Mouse (Mus musculus) intestine, embryonic 14.5 days (tissue): ENCODE results near the gene Rnf208. TPM values are rescaled to one million over a fixed set of nuclear protein-coding genes. Genes with fewer than 3 reads are reported as not detected.

ENCODE experiments used
- ATAC-seq: fragments of 200-750 bp; cut with Nextera tagmentation; replicated peaks from 2 replicates; pipeline ENCODE4 v1.8.0; 2017; ENCODE audit warnings: low read depth, moderate number of reproducible peaks, moderate TSS enrichment, moderate library complexity; ENCODE audit not compliant: low FRiP score, low TSS enrichment
- DNase-seq: peaks from one replicate; pipeline ENCODE4 v3.0.0-alpha.2; 2018; ENCODE audit warnings: low spot score
- H3K27ac ChIP-seq: fragments of 300-500 bp; sonication (generic); 2 replicates; pipeline ENCODE4 v1.5.1; 2014; ENCODE audit warnings: low read depth, mild to moderate bottlenecking, control low read depth
- H3K27me3 ChIP-seq: fragments of 300-500 bp; sonication (generic); replicated peaks from 2 replicates; pipeline ENCODE4 v1.6.1; 2014; ENCODE audit warnings: low read length, control low read depth; ENCODE audit not compliant: control insufficient read depth, insufficient read depth
- H3K36me3 ChIP-seq: fragments of 300-500 bp; sonication (generic); 2 replicates; pipeline ENCODE4 v1.6.1; 2014; ENCODE audit warnings: low read length, control low read depth; ENCODE audit not compliant: control insufficient read depth, insufficient read depth
- H3K4me1 ChIP-seq: fragments of 300-500 bp; sonication (generic); replicated peaks from 2 replicates; pipeline ENCODE4 v1.6.1; 2014; ENCODE audit warnings: low read length, control low read depth, mixed read lengths; ENCODE audit not compliant: control insufficient read depth, insufficient read depth
- H3K4me2 ChIP-seq: fragments of 300-500 bp; sonication (generic); 2 replicates; pipeline ENCODE4 v1.6.1; 2014; ENCODE audit warnings: low read length
- H3K4me3 ChIP-seq: fragments of 300-500 bp; sonication (generic); 2 replicates; pipeline ENCODE4 v1.5.1; 2014; ENCODE audit warnings: low read depth, low read length, control low read depth, mixed read lengths
- H3K9ac ChIP-seq: fragments of 300-500 bp; sonication (generic); 2 replicates; pipeline ENCODE4 v1.6.1; 2014; ENCODE audit warnings: mild to moderate bottlenecking, low read length
- H3K9me3 ChIP-seq: fragments of 300-500 bp; sonication (generic); 2 replicates; pipeline ENCODE4 v1.6.1; 2016; ENCODE audit warnings: low read length, control low read depth; ENCODE audit not compliant: control insufficient read depth
- WGBS: fragments of 180-500 bp; shearing (Covaris S2); extraction: QIAGEN DNeasy Blood & Tissue Kit; methylation state at CpG from one replicate; pipeline ENCODE4 v1.1.7; 2014; 5-methylcytosine and 5-hydroxymethylcytosine counted together
- polyA plus RNA-seq: library from polyadenylated mRNA; unstranded; fragments of >200 nt; fragmentation: Nextera tagmentation; extraction: Ambion mirVana; gene quantifications from 2 replicates; pipeline ENCODE4 v1.2.1, GENCODE M21; 2014

Rnf208 gene
- polyA plus RNA-seq, 1 experiment from 2014 or later = 18.7 TPM

GRCm38 (mm10) chr2:25234551-25235220 lies 7.4 kb upstream of the Rnf208 start:
- Histone ChIP-seq H3K9me3 (no peaks in the 10 kb centered on the region), H3K27me3 (no peaks in the 10 kb centered on the region), H3K9ac (no peak overlapping the region), H3K4me1 (no peaks in the 10 kb centered on the region), H3K4me3 (no peak overlapping the region), H3K27ac (no peak overlapping the region), H3K36me3 (no peaks in the 10 kb centered on the region), H3K4me2 (no peak overlapping the region)
- DNase-seq (no peak), ATAC-seq (no peak)
- WGBS = 57% methylated on average over 5 of the region's 5 CpGs

DNA sequence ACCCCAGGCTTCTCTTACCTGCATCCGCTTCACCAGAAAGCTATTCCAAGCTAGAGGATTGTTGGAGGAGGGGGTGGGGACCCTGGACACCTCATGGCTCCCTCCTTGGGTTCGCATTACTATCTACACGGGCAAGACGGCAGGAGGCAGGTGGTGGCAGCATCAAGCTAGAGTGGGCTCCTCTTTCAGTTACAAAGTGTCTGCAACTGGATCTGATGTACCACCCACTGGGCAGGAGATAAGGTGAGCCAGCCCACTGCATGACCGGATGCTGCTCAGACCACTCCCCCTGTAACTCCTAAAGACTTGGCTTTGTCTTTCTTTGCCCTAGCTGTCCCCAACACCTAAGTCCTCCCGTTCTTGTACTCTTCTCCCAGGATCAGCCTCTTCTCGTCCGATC lies 5.4 kb upstream of the Rnf208 start, which contains the start of gene Rnf224:
Gene Rnf224, minus strand, starts transcription at position 174 of the 400 bp plus-strand sequence.
- no peak for ATAC-seq
- H3K9ac ChIP-seq = no peak within 1 kb of the TSS
- H3K4me3 ChIP-seq = no peak within 1 kb of the TSS
- no peaks in the 10 kb centered on the region for H3K36me3 ChIP-seq
- WGBS = 31% methylated on average over 8 of the region's 8 CpGs
- peaks cover 7% of the 10 kb centered on the region for H3K27me3 ChIP-seq
- peaks cover 6% of the 10 kb centered on the region; the same call in 1 of the 2 replicates for H3K4me1 ChIP-seq
- no peaks in the 10 kb centered on the region for H3K9me3 ChIP-seq
- no peak within 1 kb of the TSS for H3K4me2 ChIP-seq
- no peak within 1 kb of the TSS for H3K27ac ChIP-seq
- DNase-seq = no peak

GRCm38 (mm10) chr2:25237522-25237921 lies 4.5 kb upstream of the Rnf208 start:
- Histone ChIP-seq H3K4me3 (no peak overlapping the region), H3K27ac (no peak overlapping the region), H3K27me3 (peaks cover 16% of the 10 kb centered on the region), H3K4me2 (no peak overlapping the region), H3K36me3 (no peaks in the 10 kb centered on the region), H3K9ac (no peak overlapping the region), H3K4me1 (peaks cover 6% of the 10 kb centered on the region; the same call in 1 of the 2 replicates), H3K9me3 (no peaks in the 10 kb centered on the region)
- ATAC-seq (no peak), DNase-seq (no peak)
- WGBS = 56% methylated on average over 4 of the region's 4 CpGs

DNA sequence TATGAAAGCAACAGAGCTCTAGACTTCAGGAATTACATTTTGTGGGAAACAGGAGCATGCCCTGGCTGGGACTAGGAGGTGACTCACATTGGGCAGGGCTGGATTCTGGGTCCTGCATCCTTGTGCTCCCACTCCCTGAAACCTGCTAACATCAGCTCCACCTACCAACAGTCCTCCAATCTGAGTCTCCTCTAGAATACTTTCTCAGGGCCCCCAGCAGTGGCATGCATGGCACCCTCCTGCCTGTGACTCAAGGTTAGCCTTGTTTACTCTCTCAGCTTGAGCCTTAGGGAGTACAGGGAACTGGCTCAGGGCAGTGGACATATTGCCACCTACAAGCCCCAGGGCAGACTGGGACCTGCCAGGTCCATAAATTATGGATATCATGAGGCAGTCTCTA lies 3.9 kb upstream of the Rnf208 start:
- ATAC-seq (no peak), DNase-seq (no peak)
- Histone ChIP-seq H3K4me1 (peaks cover 6% of the 10 kb centered on the region; the same call in 1 of the 2 replicates), H3K4me2 (no peak overlapping the region), H3K9ac (no peak overlapping the region), H3K4me3 (no peak overlapping the region), H3K27ac (no peak overlapping the region), H3K27me3 (peaks cover 21% of the 10 kb centered on the region), H3K36me3 (no peaks in the 10 kb centered on the region), H3K9me3 (no peaks in the 10 kb centered on the region)

DNA sequence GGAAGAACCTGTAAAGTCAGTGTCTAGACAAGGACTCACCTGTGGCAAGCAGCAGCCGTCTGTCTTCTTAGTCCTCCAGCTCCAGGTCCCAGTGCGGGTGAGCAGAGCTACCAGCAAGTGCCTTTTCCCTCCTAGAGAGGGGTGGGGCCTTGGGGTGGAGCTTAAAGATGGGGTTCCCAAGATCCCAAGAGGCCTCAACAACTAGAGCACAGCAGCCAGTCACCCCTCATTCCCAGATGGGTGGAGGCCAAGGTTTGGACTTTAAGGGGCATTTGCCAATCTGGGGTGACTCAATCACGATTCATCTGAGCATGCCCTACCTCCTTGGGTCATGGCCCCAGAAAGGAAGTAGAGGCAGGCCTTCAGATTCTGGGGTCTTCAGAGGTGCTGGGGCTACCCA lies 2.3 kb upstream of the Rnf208 start:
- Histone ChIP-seq H3K27ac (no peak overlapping the region), H3K27me3 (peaks cover 22% of the 10 kb centered on the region), H3K36me3 (no peaks in the 10 kb centered on the region), H3K9me3 (no peaks in the 10 kb centered on the region), H3K4me3 (no peak overlapping the region), H3K4me1 (peaks cover 6% of the 10 kb centered on the region; the same call in 1 of the 2 replicates), H3K4me2 (no peak overlapping the region), H3K9ac (no peak overlapping the region)
- ATAC-seq (no peak), DNase-seq (no peak)
- WGBS = 89% methylated on average over 3 of the region's 3 CpGs

DNA sequence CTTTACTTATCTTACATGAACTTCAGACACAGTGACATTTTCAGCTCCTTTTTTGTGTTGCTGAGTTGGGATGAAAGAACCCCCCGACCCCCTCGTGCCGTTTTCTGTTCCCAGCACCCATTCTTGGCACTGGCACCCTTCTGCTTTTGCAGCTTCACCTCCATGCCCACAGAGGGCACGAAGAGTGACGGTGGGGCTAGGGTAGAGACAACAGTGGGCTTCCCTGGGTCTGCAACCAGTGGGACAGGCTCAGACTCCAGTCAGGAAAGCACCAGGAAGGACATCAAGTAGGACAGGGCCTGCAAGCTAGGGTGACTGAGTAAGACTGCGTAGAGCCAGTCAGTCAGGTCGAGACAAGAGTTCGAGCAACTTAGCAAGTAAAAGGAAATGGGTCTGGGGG lies 1.7 kb upstream of the Rnf208 start:
- no peak for DNase-seq
- H3K9me3 ChIP-seq = no peaks in the 10 kb centered on the region
- H3K4me3 ChIP-seq = peak overlapping the region; percentile 48
- ATAC-seq = peak; percentile 7; the same call in 1 of the 2 replicates
- H3K27ac ChIP-seq = no peak overlapping the region
- WGBS = 48% methylated on average over 8 of the region's 8 CpGs
- H3K27me3 ChIP-seq = peaks cover 22% of the 10 kb centered on the region
- peaks cover 6% of the 10 kb centered on the region; the same call in 1 of the 2 replicates for H3K4me1 ChIP-seq
- H3K4me2 ChIP-seq = peak overlapping the region; percentile 94
- H3K9ac ChIP-seq = 0 out of 2 replicates have a peak overlapping the region, but pooled peaks have one; percentile 6
- 0 out of 2 replicates have a peak, but pooled peaks cover 1% of the 10 kb centered on the region for H3K36me3 ChIP-seq

DNA sequence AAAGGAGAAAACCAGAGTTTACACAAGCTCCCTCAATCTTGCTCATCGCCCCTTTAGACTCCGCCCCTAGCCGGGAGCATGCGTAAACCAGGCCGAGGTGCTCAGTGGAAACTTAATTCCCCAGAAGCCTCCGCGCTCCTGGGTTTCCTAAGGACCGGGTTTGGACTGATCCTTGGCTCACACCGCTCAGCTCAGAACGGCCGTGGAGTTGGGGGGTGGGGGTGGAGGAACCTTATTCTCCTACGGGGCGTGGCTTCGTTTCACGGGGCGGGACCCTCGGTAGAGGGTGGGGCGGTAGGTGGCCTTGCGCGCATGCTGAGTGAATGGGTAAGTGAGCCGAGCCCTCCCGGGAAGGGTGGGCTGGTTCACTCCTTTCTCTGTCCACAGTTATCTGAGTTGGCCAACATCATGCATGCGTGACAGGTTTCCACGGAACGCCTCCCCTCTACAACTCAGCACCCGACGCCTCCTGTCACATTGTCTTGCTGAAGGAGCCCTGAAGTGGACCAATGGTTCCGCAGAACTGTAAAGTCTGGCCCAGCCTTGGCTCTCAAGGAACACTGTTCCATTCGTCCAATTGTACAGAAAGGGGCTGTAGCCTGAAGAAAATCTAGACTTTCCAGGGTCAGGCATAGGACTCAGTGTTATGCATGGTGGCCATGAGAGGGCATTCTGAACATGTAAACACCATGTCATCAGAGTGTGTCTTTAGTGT lies 1.2 kb upstream of the Rnf208 start:
- DNase-seq (peak; percentile 83), ATAC-seq (peak; percentile 77)
- peaks cover 22% of the 10 kb centered on the region for H3K27me3 ChIP-seq
- H3K4me2 ChIP-seq = peak overlapping the region; percentile 94
- peaks cover 6% of the 10 kb centered on the region; the same call in 1 of the 2 replicates for H3K4me1 ChIP-seq
- no peaks in the 10 kb centered on the region for H3K9me3 ChIP-seq
- WGBS = 1% methylated on average over 29 of the region's 29 CpGs
- peak overlapping the region; percentile 48 for H3K4me3 ChIP-seq
- 0 out of 2 replicates have a peak overlapping the region, but pooled peaks have one; percentile 6 for H3K9ac ChIP-seq
- 0 out of 2 replicates have a peak, but pooled peaks cover 5% of the 10 kb centered on the region for H3K36me3 ChIP-seq
- no peak overlapping the region for H3K27ac ChIP-seq

- 11% methylated on average over 6 of the region's 6 CpGs for WGBS
- H3K9me3 ChIP-seq = no peaks in the 10 kb centered on the region
- DNase-seq (peak; percentile 69), ATAC-seq (peak; percentile 38; the same call in 1 of the 2 replicates)
- no peak overlapping the region for H3K27ac ChIP-seq
- H3K36me3 ChIP-seq = peaks cover 5% of the 10 kb centered on the region; the same call in 1 of the 2 replicates
- H3K4me2 ChIP-seq = peak overlapping the region; percentile 94
- peak overlapping the region; percentile 48 for H3K4me3 ChIP-seq
- H3K27me3 ChIP-seq = peaks cover 22% of the 10 kb centered on the region
- H3K4me1 ChIP-seq = peaks cover 6% of the 10 kb centered on the region; the same call in 1 of the 2 replicates
- H3K9ac ChIP-seq = no peak overlapping the region
Observed at GRCm38 (mm10) chr2:25241438-25241775, 648 bp upstream of the Rnf208 start.
